Mouse (Mus musculus) MEL (cell line): ENCODE measurements at regions not wholly inside any gene's neighbourhood (a gene's known extent, or its start where the extent isn't known, plus 50 kb on each side); places are given as distances from the start of the nearest gene placed in this dataset.

Experiments used
- DNase-seq: peaks from one replicate; pipeline ENCODE4 v3.0.0; 2011; ENCODE audit warnings: low read depth, low spot score
- H3K27ac ChIP-seq: 2 replicates; pipeline ENCODE4 v1.5.1; 2012; ENCODE audit warnings: low read depth, mild to moderate bottlenecking, control low read depth, low read length, moderate library complexity; ENCODE audit not compliant: control insufficient read depth
- H3K27me3 ChIP-seq, 2 experiments: fragments of 150-350 bp in 1 of 2; sonication (generic) in 1 of 2; 2 replicates each; pipeline ENCODE4 v1.6.1; 2012; ENCODE audit warnings: low read length in 2 of 2, mild to moderate bottlenecking in 2 of 2, improper control_type of control experiment in 1 of 2, moderate library complexity in 1 of 2; ENCODE audit not compliant: insufficient read depth in 2 of 2, control insufficient read depth in 1 of 2
- H3K36me3 ChIP-seq, 2 experiments: 2 replicates each; pipeline ENCODE4 v1.6.1; 2012 to 2014; ENCODE audit warnings: low read length in 2 of 2, improper control_type of control experiment in 1 of 2, inconsistent platforms in 1 of 2, mild to moderate bottlenecking in 1 of 2; ENCODE audit not compliant: insufficient read depth in 2 of 2, control insufficient read depth in 1 of 2
- H3K4me1 ChIP-seq, 2 experiments: fragments of 150-350 bp in 1 of 2; sonication (generic) in 1 of 2; 2 replicates each; pipeline ENCODE4 v1.6.1; 2012; ENCODE audit warnings: low read length in 2 of 2, improper control_type of control experiment in 1 of 2, mild to moderate bottlenecking in 1 of 2; ENCODE audit not compliant: insufficient read depth in 2 of 2, control insufficient read depth in 1 of 2
- H3K4me3 ChIP-seq, 2 experiments: fragments of 150-350 bp in 1 of 2; sonication (generic) in 1 of 2; 2 replicates each; pipeline ENCODE4 v1.5.1; 2012; ENCODE audit warnings: low read depth in 2 of 2, low read length in 2 of 2, mild to moderate bottlenecking in 2 of 2, moderate library complexity in 2 of 2, control low read depth in 1 of 2, improper control_type of control experiment in 1 of 2; ENCODE audit not compliant: control insufficient read depth in 1 of 2, insufficient read depth in 1 of 2
- H3K79me2 ChIP-seq: 2 replicates; pipeline ENCODE4 v1.6.1; 2012; ENCODE audit warnings: mild to moderate bottlenecking, low read length, moderate library complexity; ENCODE audit not compliant: control insufficient read depth, poor library complexity, insufficient read depth
- H3K9ac ChIP-seq: 2 replicates; pipeline ENCODE4 v1.6.1; 2012; ENCODE audit warnings: low read depth, mild to moderate bottlenecking, control low read depth, low read length, moderate library complexity; ENCODE audit not compliant: control insufficient read depth, poor library complexity, severe bottlenecking
- H3K9me3 ChIP-seq: fragments of 150-350 bp; sonication (generic); replicated peaks from 2 replicates; pipeline ENCODE4 v1.6.1; 2012; ENCODE audit warnings: mild to moderate bottlenecking, low read length, improper control_type of control experiment, moderate library complexity; ENCODE audit not compliant: insufficient read depth
- CHD2 ChIP-seq: IDR thresholded peaks from 2 replicates; pipeline ENCODE4 v1.6.1; 2011; ENCODE audit warnings: low read length, improper control_type of control experiment
- CTCF ChIP-seq, 3 experiments: IDR thresholded peaks in 2 of 3; conservative IDR thresholded peaks in 1 of 3; 2 replicates each; pipeline ENCODE4 v1.5.1; 2011 to 2012; ENCODE audit warnings: low read length in 3 of 3, low read depth in 2 of 3, mild to moderate bottlenecking in 2 of 3, improper control_type of control experiment in 1 of 3, inconsistent platforms in 1 of 3, mixed read lengths in 1 of 3, moderate library complexity in 1 of 3; ENCODE audit not compliant: control insufficient read depth in 1 of 3, insufficient read depth in 1 of 3, poor library complexity in 1 of 3, severe bottlenecking in 1 of 3
- E2F4 ChIP-seq: IDR thresholded peaks from 2 replicates; pipeline ENCODE4 v1.6.1; 2011; ENCODE audit warnings: low read depth, low read length, improper control_type of control experiment, borderline replicate concordance
- EP300 ChIP-seq, 2 experiments: IDR thresholded peaks; 2 replicates each; pipeline ENCODE4 v1.6.1; 2011; ENCODE audit warnings: improper control_type of control experiment in 2 of 2, low read length in 2 of 2, low read depth in 1 of 2, mild to moderate bottlenecking in 1 of 2
- ETS1 ChIP-seq: IDR thresholded peaks from 2 replicates; pipeline ENCODE4 v1.6.1; 2012; ENCODE audit warnings: low read depth, mild to moderate bottlenecking, inconsistent platforms, low read length, improper control_type of control experiment, moderate library complexity
- GATA1 ChIP-seq: IDR thresholded peaks from 2 replicates; pipeline ENCODE4 v1.6.1; 2011; ENCODE audit warnings: low read depth, low read length, improper control_type of control experiment
- HCFC1 ChIP-seq: IDR thresholded peaks from 2 replicates; pipeline ENCODE4 v1.6.1; 2012; ENCODE audit warnings: low read depth, mild to moderate bottlenecking, inconsistent platforms, low read length, improper control_type of control experiment, moderate library complexity
- MAFK ChIP-seq: IDR thresholded peaks from 2 replicates; pipeline ENCODE4 v1.6.1; 2011; ENCODE audit warnings: low read depth, mild to moderate bottlenecking, low read length, improper control_type of control experiment, borderline replicate concordance
- MEF2A ChIP-seq: IDR thresholded peaks from 2 replicates; pipeline ENCODE4 v1.6.1; 2014; ENCODE audit warnings: low read depth, mild to moderate bottlenecking, inconsistent platforms, low read length, improper control_type of control experiment; ENCODE audit not compliant: poor library complexity, insufficient replicate concordance, severe bottlenecking; ENCODE audit errors: extremely low read depth
- MYB ChIP-seq: IDR thresholded peaks from 2 replicates; pipeline ENCODE4 v1.6.1; 2011; ENCODE audit warnings: mild to moderate bottlenecking, low read depth, low read length, improper control_type of control experiment
- MYC ChIP-seq: IDR thresholded peaks from 2 replicates; pipeline ENCODE4 v1.6.1; 2011; ENCODE audit warnings: low read depth, mild to moderate bottlenecking, low read length, improper control_type of control experiment, moderate library complexity
- POLR2AphosphoS2 ChIP-seq: IDR thresholded peaks from 2 replicates; pipeline ENCODE4 v1.6.1; 2011; ENCODE audit warnings: low read length, improper control_type of control experiment
- POLR2AphosphoS5 ChIP-seq: IDR thresholded peaks from 2 replicates; pipeline ENCODE4 v1.6.1; 2012; ENCODE audit warnings: low read depth, borderline replicate concordance, mild to moderate bottlenecking, inconsistent platforms, low read length, moderate library complexity, mixed read lengths
- RAD21 ChIP-seq: IDR thresholded peaks from 2 replicates; pipeline ENCODE4 v1.6.1; 2011; ENCODE audit warnings: mild to moderate bottlenecking, low read depth, low read length, improper control_type of control experiment
- RCOR1 ChIP-seq: IDR thresholded peaks from 2 replicates; pipeline ENCODE4 v1.6.1; 2012; ENCODE audit warnings: low read depth, mild to moderate bottlenecking, inconsistent platforms, low read length, improper control_type of control experiment
- SIN3A ChIP-seq: IDR thresholded peaks from 2 replicates; pipeline ENCODE4 v1.6.1; 2012; ENCODE audit warnings: low read length, improper control_type of control experiment, inconsistent platforms
- TAL1 ChIP-seq: IDR thresholded peaks from 2 replicates; pipeline ENCODE4 v1.6.1; 2012; ENCODE audit warnings: mild to moderate bottlenecking, inconsistent platforms, low read length, moderate library complexity, mixed read lengths
- TBP ChIP-seq: IDR thresholded peaks from 2 replicates; pipeline ENCODE4 v1.8.0; 2011; ENCODE audit warnings: low read depth, low read length, improper control_type of control experiment
- UBTF ChIP-seq: IDR thresholded peaks from 2 replicates; pipeline ENCODE4 v1.6.1; 2012; ENCODE audit warnings: low read depth, mild to moderate bottlenecking, inconsistent platforms, low read length, improper control_type of control experiment, moderate library complexity, borderline replicate concordance; ENCODE audit not compliant: insufficient read depth
- USF2 ChIP-seq, 2 experiments: IDR thresholded peaks; 2 replicates each; pipeline ENCODE4 v1.6.1; 2011 to 2012; ENCODE audit warnings: improper control_type of control experiment in 2 of 2, low read length in 2 of 2, borderline replicate concordance in 1 of 2, inconsistent platforms in 1 of 2, low read depth in 1 of 2, mild to moderate bottlenecking in 1 of 2; ENCODE audit not compliant: insufficient read depth in 1 of 2
- ZC3H11A ChIP-seq: IDR thresholded peaks from 2 replicates; pipeline ENCODE4 v1.6.1; 2012; ENCODE audit warnings: low read depth, mild to moderate bottlenecking, inconsistent platforms, low read length, improper control_type of control experiment

- Histone ChIP-seq H3K9me3 (no peaks in the 10 kb centered on the region), H3K4me1 (no peaks in the 10 kb centered on the region), H3K79me2 (no peaks in the 10 kb centered on the region), H3K27ac (no peak overlapping the region), H3K9ac (no peak overlapping the region), H3K36me3 (no peaks in the 10 kb centered on the region), H3K27me3 (peaks cover 0 to 4% of the 10 kb centered on the region in 2 experiments; a peak in 1 of 4 replicates), H3K4me3 (peak overlapping the region in 1 of 2 experiments; percentile 1; a peak in 1 of 4 replicates)
- peak; percentile 32 for DNase-seq
- TF ChIP-seq MAFK (no peak), CHD2 (no peak), RCOR1 (no peak), GATA1 (no peak), CTCF (IDR thresholded peaks at IDR 0.05 in 2 of 3, conservative IDR thresholded peaks at IDR 0.05 in 1 of 3; ENCODE audit: control insufficient read depth in 1 of 3, insufficient read depth in 1 of 3, low read depth in 2 of 3, low read length in 3 of 3, poor library complexity in 1 of 3, severe bottlenecking in 1 of 3) (no peak), POLR2AphosphoS2 (no peak), EP300 (IDR thresholded peaks at IDR 0.05; ENCODE audit: low read depth in 1 of 2, low read length in 2 of 2) (no peak), USF2 (IDR thresholded peaks at IDR 0.05; ENCODE audit: borderline replicate concordance in 1 of 2, insufficient read depth in 1 of 2, low read depth in 1 of 2, low read length in 2 of 2) (no peak), HCFC1 (no peak), MEF2A (no peak), E2F4 (no peak), MYB (no peak), SIN3A (no peak), ZC3H11A (no peak)
Measured at GRCm38 (mm10) chr9:22962269-22962815, 260.5 kb upstream of the Bmper start.

GRCm38 (mm10) chr9:22971312-22971711, 251.6 kb upstream of the Bmper start:
- H3K27ac ChIP-seq: no peak overlapping the region
- no peak for TF ChIP-seq MYC
- no peak for TF ChIP-seq ETS1
- TF ChIP-seq E2F4: no peak
- TF ChIP-seq RCOR1: no peak
- TF ChIP-seq MAFK: no peak
- no peak for TF ChIP-seq TAL1
- no peak for TF ChIP-seq UBTF
- no peak for TF ChIP-seq TBP
- TF ChIP-seq POLR2AphosphoS5: no peak
- TF ChIP-seq RAD21: no peak

More at GRCm38 (mm10) chr9:22971312-22971711, 251.6 kb upstream of the Bmper start:
- Histone ChIP-seq H3K4me3 (no peak overlapping the region), H3K9me3 (no peaks in the 10 kb centered on the region), H3K27me3 (peaks cover 0 to 2% of the 10 kb centered on the region in 2 experiments; a peak in 1 of 4 replicates), H3K36me3 (no peaks in the 10 kb centered on the region), H3K4me1 (no peaks in the 10 kb centered on the region), H3K79me2 (no peaks in the 10 kb centered on the region), H3K9ac (no peak overlapping the region)
- DNase-seq: no peak
